16 mouse cellular contexts compared by ENCODE assay signal in the genomic region with DNA sequence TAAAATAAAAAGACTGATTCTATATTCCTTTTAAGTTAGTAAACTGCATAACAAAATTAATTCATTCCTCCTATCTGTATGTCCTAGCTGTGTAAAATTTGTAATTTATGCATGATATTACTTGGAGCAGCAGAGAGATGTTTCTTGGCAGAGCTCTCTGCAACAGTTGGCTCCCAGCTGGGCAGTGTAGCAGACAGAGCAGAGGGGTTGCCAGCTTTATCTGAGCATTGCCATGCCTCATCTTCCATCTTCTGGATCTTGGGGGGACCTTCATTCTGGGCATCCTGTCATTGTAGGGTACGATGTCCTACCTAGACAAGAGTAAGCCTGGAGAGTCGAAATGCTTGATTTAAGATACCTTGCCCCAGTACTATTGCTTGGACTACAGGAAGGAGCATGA.
A peak's percentile ranks its signal among the peaks of the same experiment; 100 is the strongest.
DNase-seq lines count a peak whose midpoint lies in the region; ATAC-seq lines count a peak whose summit lies in the region.
"Had no signal": no experiment of that assay in that cellular context is flagged by ENCODE, and none has a peak within 500 bp of the region (broad histone marks: within the 10 kb centered on the region; RNA-seq: fewer than 3 reads in every experiment).

No protein-coding gene starts in this region.

- H3K27ac ChIP-seq in midbrain, embryonic 11.5 days (ENCODE audit: low read depth, low read length), result no peak overlapping the region
- no peak overlapping the region for H3K27ac ChIP-seq in midbrain, embryonic 10.5 days (replicated peaks)
- H3K27ac ChIP-seq: embryonic facial prominence, embryonic 12.5 days; heart, embryonic 10.5 days; hindbrain, embryonic 15.5 days had no signal

- no peaks in the 10 kb centered on the region for H3K36me3 ChIP-seq in midbrain, embryonic 11.5 days (ENCODE audit: control insufficient read depth, insufficient read depth, low read length)
- no peaks in the 10 kb centered on the region for H3K36me3 ChIP-seq in midbrain, embryonic 10.5 days
- H3K36me3 ChIP-seq: embryonic facial prominence, embryonic 12.5 days; heart, embryonic 10.5 days; hindbrain, embryonic 15.5 days had no signal

- no peak for ATAC-seq in midbrain, embryonic 11.5 days (ENCODE audit: low FRiP score)

- no peak overlapping the region for H3K4me2 ChIP-seq in midbrain, embryonic 11.5 days
- H3K4me2 ChIP-seq: embryonic facial prominence, embryonic 12.5 days; hindbrain, embryonic 15.5 days had no signal

- 84% methylated on average over 2 of the region's 2 CpGs for WGBS in midbrain, embryonic 11.5 days
- WGBS in midbrain, embryonic 10.5 days, result 95% methylated on average over 2 of the region's 2 CpGs

- DNase-seq in cerebellum, postnatal 14 days, result peak; percentile 30 to 47
- no peak for DNase-seq in cerebellum, adult 9-10 months
- peak; percentile 64 for DNase-seq in heart, adult 11 months
- DNase-seq in heart, postnatal 14 days, result no peak
- peak; percentile 53 for DNase-seq in midbrain, embryonic 11.5 days (ENCODE audit: low spot score, missing footprints)
- DNase-seq in midbrain, embryonic 10.5 days (ENCODE audit: low spot score), result no peak
- no peak for DNase-seq in yolk sac, embryonic 10.5 days (ENCODE audit: low spot score)
- DNase-seq: adrenal gland, postnatal 10 days; cerebellum, adult 11-12 months; gastrocnemius, postnatal 36 days; heart, adult 18-20 months; heart, postnatal 10 days; kidney, adult 11 months had no signal

- intact Hi-C loops in heart, postnatal 14 days (cut with DNase I), result loop anchor here (5.0 kb wide), 4 partner anchors 58 to 692 kb away; no protein-coding TSS in a partner anchor

- H3K4me3 ChIP-seq in midbrain, embryonic 11.5 days (ENCODE audit: low read depth, low read length), result no peak overlapping the region
- no peak overlapping the region for H3K4me3 ChIP-seq in midbrain, embryonic 10.5 days
- H3K4me3 ChIP-seq: embryonic facial prominence, embryonic 12.5 days; heart, embryonic 10.5 days; hindbrain, embryonic 15.5 days had no signal

- no peaks in the 10 kb centered on the region for H3K27me3 ChIP-seq in midbrain, embryonic 11.5 days (ENCODE audit: control insufficient read depth, insufficient read depth, low read length)
- 0 out of 2 replicates have a peak, but pooled peaks cover 3% of the 10 kb centered on the region for H3K27me3 ChIP-seq in midbrain, embryonic 10.5 days (ENCODE audit: low read depth, poor library complexity, severe bottlenecking)
- H3K27me3 ChIP-seq: embryonic facial prominence, embryonic 12.5 days; hindbrain, embryonic 15.5 days had no signal

- no peaks in the 10 kb centered on the region for H3K9me3 ChIP-seq in midbrain, embryonic 11.5 days (ENCODE audit: control insufficient read depth, low read length)
- no peaks in the 10 kb centered on the region for H3K9me3 ChIP-seq in midbrain, embryonic 10.5 days (replicated peaks)
- H3K9me3 ChIP-seq: embryonic facial prominence, embryonic 12.5 days; heart, embryonic 10.5 days; hindbrain, embryonic 15.5 days had no signal

- H3K9ac ChIP-seq in midbrain, embryonic 11.5 days (ENCODE audit: low read length), result no peak overlapping the region
- H3K9ac ChIP-seq: embryonic facial prominence, embryonic 12.5 days; hindbrain, embryonic 15.5 days had no signal

- no peaks in the 10 kb centered on the region for H3K4me1 ChIP-seq in midbrain, embryonic 11.5 days (ENCODE audit: control insufficient read depth, insufficient read depth, low read length)
- peaks cover 8% of the 10 kb centered on the region for H3K4me1 ChIP-seq in midbrain, embryonic 10.5 days
- H3K4me1 ChIP-seq: heart, embryonic 10.5 days had no signal

Comparison
In these comparisons a context has a peak if more than half of its experiments do, and no peak if none do; other contexts are left out.
1. DNase-seq: peak in cerebellum, postnatal 14 days (2 of 2), heart, adult 11 months (single experiment) and midbrain, embryonic 11.5 days (single experiment); none in cerebellum, adult 9-10 months (single experiment), heart, postnatal 14 days (0 of 2), midbrain, embryonic 10.5 days (single experiment) and yolk sac, embryonic 10.5 days (single experiment).